Mouse (Mus musculus) ovary, postnatal 10 days (tissue): ENCODE results near the gene Men1.
A peak's percentile ranks its signal among the peaks of the same experiment; 100 is the strongest.

Experiments used
- DNase-seq: peaks from one replicate; pipeline ENCODE4 v3.0.0; 2022; ENCODE audit warnings: low spot score

Men1 gene

GRCm38 (mm10) chr19:6364317-6364725 lies 29.5 kb downstream of the Men1 start:
- DNase-seq, result peak; percentile 89

- no peak for DNase-seq
Measured at GRCm38 (mm10) chr19:6364842-6365241, 30.1 kb downstream of the Men1 start.

- DNase-seq, result no peak
Measured at GRCm38 (mm10) chr19:6370175-6370574, 35.4 kb downstream of the Men1 start.

- DNase-seq, result no peak
Measured at GRCm38 (mm10) chr19:6372433-6372832, 37.7 kb downstream of the Men1 start.

- peak; percentile 60 for DNase-seq
Measured at GRCm38 (mm10) chr19:6373539-6374400, 39.0 kb downstream of the Men1 start.

- no peak for DNase-seq
Measured at GRCm38 (mm10) chr19:6374571-6374970, 39.8 kb downstream of the Men1 start.

GRCm38 (mm10) chr19:6375423-6376254 lies 40.9 kb downstream of the Men1 start:
- no peak for DNase-seq

- DNase-seq, result no peak
Measured at GRCm38 (mm10) chr19:6376255-6376564, 41.4 kb downstream of the Men1 start.

- DNase-seq, result no peak
Measured at GRCm38 (mm10) chr19:6376643-6377042, 41.9 kb downstream of the Men1 start.

- DNase-seq, result no peak
Measured at GRCm38 (mm10) chr19:6377327-6378040, 42.7 kb downstream of the Men1 start.

- DNase-seq, result no peak
Measured at GRCm38 (mm10) chr19:6380411-6381166, 45.8 kb downstream of the Men1 start.

- DNase-seq, result no peak
Measured at GRCm38 (mm10) chr19:6381238-6381637, 46.5 kb downstream of the Men1 start.

GRCm38 (mm10) chr19:6382323-6382924 lies 47.6 kb downstream of the Men1 start:
- no peak for DNase-seq

- no peak for DNase-seq
Measured at GRCm38 (mm10) chr19:6383470-6383869, 48.7 kb downstream of the Men1 start.

GRCm38 (mm10) chr19:6384128-6384527 lies 49.3 kb downstream of the Men1 start, which contains the start of gene Pygm:
Gene Pygm, plus strand, starts transcription at chr19:6384399.
- DNase-seq, result peak; percentile 59

- DNase-seq, result no peak
Measured at GRCm38 (mm10) chr19:6384954-6385353, 50.2 kb downstream of the Men1 start.

GRCm38 (mm10) chr19:6385419-6385818 lies 50.6 kb downstream of the Men1 start:
- no peak for DNase-seq

- no peak for DNase-seq
Measured at GRCm38 (mm10) chr19:6385821-6386220, 51.0 kb downstream of the Men1 start.

GRCm38 (mm10) chr19:6386234-6386633 lies 51.5 kb downstream of the Men1 start:
- no peak for DNase-seq

GRCm38 (mm10) chr19:6388006-6388405 lies 53.2 kb downstream of the Men1 start:
- no peak for DNase-seq

- DNase-seq, result no peak
Measured at GRCm38 (mm10) chr19:6389803-6390202, 55.0 kb downstream of the Men1 start.
